Mouse (Mus musculus) frontal cortex, adult 2 months (tissue): ENCODE measurements around the gene Akap13. TPM values are rescaled to one million over a fixed set of nuclear protein-coding genes. Genes with fewer than 3 reads are reported as not detected.
A peak's percentile ranks its signal among the peaks of the same experiment; 100 is the strongest.

ENCODE experiments used
- DNase-seq, 2 experiments: peaks; one replicate each; pipeline ENCODE4 v3.0.0; 2022; ENCODE audit warnings: low spot score in 1 of 2; ENCODE audit errors: extremely low spot score in 1 of 2
- polyA plus RNA-seq: library from polyadenylated mRNA; depleted of rRNA; stranded (reverse); fragments of >200 nt; gene quantifications from 2 replicates; pipeline ENCODE4 v1.2.3, GENCODE M21; 2012

Gene Akap13
- polyA plus RNA-seq, 1 experiment, result 23.3 TPM

DNA sequence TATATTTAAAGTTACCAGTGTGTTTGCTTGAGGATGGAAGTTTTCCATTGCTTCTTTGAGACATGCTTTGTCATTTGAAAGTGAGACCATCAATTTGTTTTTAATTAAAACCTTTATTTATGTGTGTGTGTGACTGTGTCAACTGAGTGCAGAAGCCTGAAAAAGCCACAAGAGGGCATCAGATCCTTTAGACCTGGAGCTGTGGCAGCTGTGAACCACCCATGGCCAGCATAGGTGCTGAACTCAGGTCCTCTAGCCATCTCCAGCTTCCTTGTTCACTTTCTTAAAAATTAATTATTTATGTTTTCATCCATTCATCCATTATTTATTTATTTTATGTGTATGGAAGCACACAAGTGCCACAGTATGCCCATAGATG, 98.3 kb downstream of the Akap13 start:
- no peak for DNase-seq

- no peak for DNase-seq
Observed at GRCm38 (mm10) chr7:75554065-75554464, 98.7 kb downstream of the Akap13 start.

DNA sequence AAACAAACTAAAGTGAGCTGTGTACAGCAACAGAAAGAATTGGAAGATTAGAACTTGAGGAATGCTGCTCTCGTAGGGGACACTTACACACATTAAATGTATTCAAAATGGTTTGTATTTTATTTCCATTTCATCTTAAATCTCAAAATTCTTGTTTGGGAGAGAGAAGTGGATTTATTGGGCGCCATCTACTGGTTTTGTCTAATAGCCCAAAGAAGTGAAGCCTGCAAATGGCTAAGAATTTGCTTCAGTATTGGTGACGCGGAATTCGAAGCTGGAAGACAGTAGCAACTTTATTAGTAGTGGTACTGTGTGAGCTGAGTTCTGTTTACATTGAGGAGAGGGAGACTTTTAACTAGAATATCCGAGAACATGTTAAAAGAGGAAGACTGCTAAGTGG, 100.6 kb downstream of the Akap13 start:
- peak in 1 of 2 experiments; percentile 66 for DNase-seq

DNA sequence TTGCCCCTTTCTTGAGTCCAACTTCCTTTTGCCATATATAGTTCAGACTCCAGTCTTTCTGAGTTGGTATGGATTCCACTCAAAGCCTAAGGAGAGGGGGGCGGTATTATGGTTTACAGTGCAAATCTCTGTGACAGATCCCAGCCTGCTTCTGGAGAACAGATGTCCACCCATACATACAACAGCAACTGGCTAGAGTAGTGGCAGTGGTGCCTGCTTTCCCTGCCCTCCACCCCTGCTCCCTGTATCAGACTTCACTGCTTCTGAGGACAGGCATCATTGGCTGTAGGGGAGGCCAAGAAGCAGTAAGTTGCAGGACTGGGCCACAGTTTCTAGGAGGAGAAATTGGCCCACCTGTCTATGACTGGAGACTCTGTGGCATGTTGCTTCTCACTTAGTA, 102.9 kb downstream of the Akap13 start:
- no peak for DNase-seq

GRCm38 (mm10) chr7:75559119-75559518, 103.8 kb downstream of the Akap13 start:
- no peak for DNase-seq

GRCm38 (mm10) chr7:75559915-75560314, 104.6 kb downstream of the Akap13 start:
- no peak for DNase-seq

GRCm38 (mm10) chr7:75560566-75560965, 105.2 kb downstream of the Akap13 start:
- DNase-seq, result no peak

- no peak for DNase-seq
Observed at GRCm38 (mm10) chr7:75561134-75561533, 105.8 kb downstream of the Akap13 start.

DNA sequence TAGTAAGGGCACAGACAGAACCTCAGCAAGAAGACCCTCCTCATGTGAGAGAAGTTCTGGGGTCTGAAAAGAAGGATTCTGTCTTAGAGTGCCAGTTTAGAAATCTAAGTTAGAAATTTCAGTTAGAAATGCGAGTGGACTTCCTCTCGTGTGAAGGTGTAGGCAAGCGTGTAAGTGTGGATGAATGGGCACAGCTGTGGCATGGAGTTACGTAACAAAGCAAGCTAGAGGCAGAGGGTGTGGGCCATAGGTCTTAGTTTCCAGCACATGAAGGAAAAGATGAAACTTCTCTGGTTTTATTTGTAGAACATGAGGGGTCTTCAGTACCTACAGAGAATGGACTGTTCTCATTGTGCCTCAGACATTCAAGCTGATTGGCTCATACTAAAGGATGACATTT, 112.9 kb downstream of the Akap13 start:
- DNase-seq, result no peak

DNA sequence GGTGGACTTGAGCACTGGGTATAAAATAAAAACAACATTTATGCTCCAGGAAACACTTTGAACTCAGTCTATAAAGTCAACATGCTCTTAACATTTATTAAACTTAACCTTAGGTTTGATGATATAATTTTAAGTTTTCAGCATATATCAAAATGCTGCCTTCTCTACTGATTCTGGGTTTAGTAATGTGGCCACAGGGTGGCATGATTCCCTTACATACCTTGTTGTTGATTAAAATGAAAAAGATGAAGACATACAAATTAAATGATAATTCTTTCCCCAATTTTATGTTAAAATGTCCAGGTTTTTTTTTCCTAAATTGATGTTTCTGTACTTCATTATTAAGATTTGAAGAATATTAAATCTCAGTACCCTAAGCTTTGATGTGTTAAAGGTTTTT, 113.5 kb downstream of the Akap13 start:
- peak in 1 of 2 experiments; percentile 48 for DNase-seq

GRCm38 (mm10) chr7:75570218-75570617, 114.9 kb downstream of the Akap13 start:
- DNase-seq, result no peak

GRCm38 (mm10) chr7:75571078-75571477, 115.7 kb downstream of the Akap13 start:
- DNase-seq, result no peak

DNA sequence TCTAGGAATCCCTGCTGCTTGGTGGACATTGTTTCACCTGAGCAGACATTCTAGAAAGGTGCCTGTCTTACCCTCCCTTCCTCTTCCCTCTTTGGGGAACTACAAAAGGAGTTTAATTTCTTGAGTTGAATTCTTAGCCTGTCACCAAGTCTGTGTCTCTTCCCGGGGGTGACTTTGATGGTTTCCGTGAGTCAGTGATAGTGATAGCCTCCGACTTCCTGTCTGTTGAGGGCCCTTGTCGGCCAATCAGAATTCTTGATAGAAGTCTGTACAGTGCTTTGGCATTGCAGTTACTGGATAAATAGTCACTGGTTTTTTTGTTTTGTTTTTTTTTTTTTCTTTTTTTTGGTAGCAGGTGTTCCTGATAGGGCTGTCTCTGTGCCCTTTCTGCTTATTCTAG, 116.8 kb downstream of the Akap13 start:
- DNase-seq, result no peak

GRCm38 (mm10) chr7:75575120-75575649, 119.9 kb downstream of the Akap13 start:
- DNase-seq, result no peak

GRCm38 (mm10) chr7:75575800-75576585, 120.7 kb downstream of the Akap13 start:
- no peak for DNase-seq

DNA sequence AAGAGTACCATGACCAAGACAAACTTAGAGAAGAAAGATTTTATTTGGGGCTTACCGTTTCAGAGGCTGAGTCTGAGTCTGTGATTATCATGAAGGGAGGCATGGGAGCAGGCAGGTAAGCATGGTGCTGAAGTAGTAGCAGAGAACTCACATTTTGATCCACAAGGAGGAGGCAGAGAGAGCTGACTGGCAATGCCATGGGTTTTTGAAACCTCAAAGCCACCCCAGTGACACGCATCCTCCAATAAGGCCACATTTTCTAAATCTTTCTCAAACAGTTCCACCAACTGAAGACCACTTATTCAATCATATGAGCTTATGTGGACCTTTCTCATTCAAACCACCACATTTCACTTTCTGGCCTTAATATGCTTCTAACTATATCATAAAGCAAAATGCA, 121.5 kb downstream of the Akap13 start:
- no peak for DNase-seq

GRCm38 (mm10) chr7:75577353-75577752, 122.0 kb downstream of the Akap13 start:
- DNase-seq, result no peak

DNA sequence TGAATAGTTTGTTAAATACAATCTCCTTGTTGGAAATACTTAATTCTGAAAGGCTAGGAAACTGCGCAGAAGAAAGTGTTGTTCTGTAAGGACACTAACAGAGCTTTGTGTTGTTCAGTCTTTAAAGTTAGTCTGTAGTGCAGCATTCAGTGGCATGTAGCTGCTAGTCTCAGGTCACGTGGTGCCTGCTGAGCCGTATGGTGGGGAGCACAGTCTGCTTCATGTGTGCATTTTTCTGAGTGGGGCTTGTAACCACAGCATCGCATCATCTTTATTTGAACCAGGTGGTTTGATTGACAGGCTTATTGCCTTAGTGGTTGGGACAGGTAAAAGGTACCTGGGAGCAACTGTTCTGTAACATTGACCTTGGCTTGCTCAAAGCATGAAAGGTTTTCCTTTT, 123.3 kb downstream of the Akap13 start:
- DNase-seq, result no peak

DNA sequence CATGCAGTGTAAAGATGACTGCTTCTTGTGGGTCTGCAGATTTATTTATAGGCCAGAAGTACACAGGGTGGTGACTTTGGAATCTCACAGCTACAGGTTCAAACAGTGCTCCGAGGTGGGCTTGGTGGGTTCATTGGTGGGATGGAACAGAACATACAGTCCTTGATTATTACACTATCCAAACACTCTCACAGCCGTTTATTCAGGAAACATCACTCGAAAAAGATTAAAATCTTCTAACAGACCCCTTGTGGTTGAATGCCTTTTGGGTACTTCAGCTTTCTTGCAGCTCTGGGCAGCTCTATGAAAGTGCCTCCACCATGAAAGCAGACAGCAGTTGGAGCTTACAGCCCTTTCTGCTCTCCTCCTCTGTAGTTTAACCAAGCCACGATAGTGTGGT, 126.8 kb downstream of the Akap13 start:
- DNase-seq, result no peak

- no peak for DNase-seq
Observed at GRCm38 (mm10) chr7:75584100-75584499, 128.8 kb downstream of the Akap13 start.

- no peak for DNase-seq
Observed at GRCm38 (mm10) chr7:75585409-75585808, 130.1 kb downstream of the Akap13 start.

GRCm38 (mm10) chr7:75586113-75586512, 130.8 kb downstream of the Akap13 start:
- no peak for DNase-seq
